Mouse (Mus musculus) lung, embryonic 15.5 days (tissue): ENCODE results near the gene Ablim1. TPM values are rescaled to one million over a fixed set of nuclear protein-coding genes. Genes with fewer than 3 reads are reported as not detected.

Experiments
- ATAC-seq: fragments of 200-750 bp; cut with Nextera tagmentation; 2 replicates; pipeline ENCODE4 v1.8.0; 2017; ENCODE audit warnings: moderate number of reproducible peaks, borderline replicate concordance; ENCODE audit not compliant: low FRiP score, low TSS enrichment; ENCODE audit errors: extremely low read depth
- H3K27ac ChIP-seq: fragments of 300-500 bp; sonication (generic); 2 replicates; pipeline ENCODE4 v1.5.1; 2015; ENCODE audit warnings: moderate library complexity, mild to moderate bottlenecking, inconsistent platforms
- H3K27me3 ChIP-seq: fragments of 300-500 bp; sonication (generic); 2 replicates; pipeline ENCODE4 v1.6.1; 2015; ENCODE audit warnings: inconsistent platforms
- H3K36me3 ChIP-seq: fragments of 300-500 bp; sonication (generic); 2 replicates; pipeline ENCODE4 v1.6.1; 2015; ENCODE audit warnings: inconsistent platforms
- H3K4me1 ChIP-seq: fragments of 300-500 bp; sonication (generic); 2 replicates; pipeline ENCODE4 v1.6.1; 2015; ENCODE audit warnings: inconsistent platforms
- H3K4me2 ChIP-seq: fragments of 300-500 bp; sonication (generic); 2 replicates; pipeline ENCODE4 v1.6.1; 2015; ENCODE audit warnings: inconsistent platforms, mild to moderate bottlenecking, moderate library complexity
- H3K4me3 ChIP-seq: fragments of 300-500 bp; sonication (generic); 2 replicates; pipeline ENCODE4 v1.5.1; 2015; ENCODE audit warnings: mild to moderate bottlenecking, inconsistent platforms
- H3K9ac ChIP-seq: fragments of 300-500 bp; sonication (generic); 2 replicates; pipeline ENCODE4 v1.6.1; 2015; ENCODE audit warnings: inconsistent platforms
- H3K9me3 ChIP-seq: fragments of 300-500 bp; sonication (generic); 2 replicates; pipeline ENCODE4 v1.6.1; 2016; ENCODE audit warnings: inconsistent platforms
- WGBS: fragments of 180-500 bp; shearing (Covaris S2); methylation state at CpG from one replicate; pipeline ENCODE4 v1.1.7; 2015; 5-methylcytosine and 5-hydroxymethylcytosine counted together
- polyA plus RNA-seq: library from polyadenylated mRNA; unstranded; fragments of >200 nt; fragmentation: Nextera tagmentation; extraction: Ambion mirVana; gene quantifications from 2 replicates; pipeline ENCODE4 v1.2.1, GENCODE M21; 2015

Gene Ablim1
- polyA plus RNA-seq, 1 experiment from 2014 or later: 48.2 TPM

DNA sequence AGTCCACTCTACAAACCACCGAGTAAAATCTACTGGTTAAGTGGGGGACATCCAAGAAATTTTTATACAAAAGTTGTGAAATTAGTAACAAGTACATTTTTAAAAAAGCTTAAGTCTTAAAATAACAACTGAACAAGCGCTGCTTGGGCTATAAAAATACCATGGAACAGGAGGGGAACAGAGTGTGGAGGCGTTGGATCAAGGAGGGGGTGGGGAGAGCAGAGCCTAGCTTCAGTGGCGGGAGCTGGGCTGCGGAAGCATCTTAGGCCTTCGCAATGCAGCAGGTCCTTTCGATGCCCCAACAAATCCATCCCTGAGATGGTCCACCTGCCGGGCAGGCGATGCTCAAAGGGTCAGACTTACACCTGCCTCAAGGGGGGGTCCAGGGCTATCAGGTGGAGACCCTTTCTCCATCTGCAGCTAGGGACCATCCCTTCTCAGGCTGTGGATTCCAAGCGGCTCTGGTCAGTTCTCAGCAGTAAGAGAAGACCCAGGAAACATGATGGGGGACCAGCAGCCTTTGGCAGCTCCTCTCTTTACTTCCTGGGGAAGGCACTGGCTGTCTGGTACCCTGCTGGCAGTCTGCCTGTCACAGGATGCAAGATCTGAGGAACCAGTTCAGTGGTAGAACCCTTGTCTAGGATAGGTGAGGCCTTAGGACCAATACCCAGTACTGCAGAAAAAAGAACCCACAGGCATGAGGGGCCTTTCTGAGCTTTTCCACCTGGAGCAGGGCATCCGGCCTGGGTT, 152.6 kb downstream of the Ablim1 start:
- no peak for ATAC-seq

DNA sequence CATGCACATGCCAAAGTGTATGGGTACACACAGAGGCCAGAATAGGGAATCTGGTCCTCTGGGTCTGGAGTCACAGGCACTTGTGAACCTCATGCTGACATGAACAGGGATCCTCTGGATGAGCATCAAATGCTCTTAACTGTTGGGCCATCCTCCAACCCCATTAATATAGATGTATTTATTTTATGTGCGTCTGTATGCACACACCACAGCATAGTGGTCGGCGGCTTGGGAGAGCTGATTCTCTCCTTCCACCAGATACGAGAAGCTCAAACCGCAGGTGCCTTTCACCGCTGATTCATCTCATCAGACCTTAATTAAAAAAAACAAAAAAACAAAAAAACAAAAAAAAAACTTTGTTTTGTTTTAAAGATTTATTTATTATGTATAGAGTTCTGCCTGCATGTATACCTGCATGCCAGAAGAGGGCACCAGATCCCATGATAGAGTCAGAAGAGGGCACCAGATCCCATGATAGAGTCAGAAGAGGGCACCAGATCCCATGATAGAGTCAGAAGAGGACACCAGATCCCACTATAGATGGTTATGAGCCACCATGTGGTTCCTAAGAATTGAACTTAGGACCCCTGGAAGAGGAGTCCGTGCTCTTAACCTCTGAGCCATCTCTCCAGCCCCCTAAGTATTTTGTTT, 153.6 kb downstream of the Ablim1 start:
- Histone ChIP-seq H3K27me3 (no peaks in the 10 kb centered on the region), H3K4me3 (no peak overlapping the region), H3K36me3 (no peaks in the 10 kb centered on the region), H3K9ac (no peak overlapping the region), H3K9me3 (no peaks in the 10 kb centered on the region), H3K27ac (no peak overlapping the region), H3K4me1 (no peaks in the 10 kb centered on the region), H3K4me2 (no peak overlapping the region)
- ATAC-seq: no peak; the same call in 1 of the 2 replicates
- WGBS: 53% methylated on average over 7 of the region's 7 CpGs

More for the DNA sequence above, 152.6 kb downstream of the Ablim1 start:
- Histone ChIP-seq H3K4me2 (no peak overlapping the region), H3K9ac (no peak overlapping the region), H3K4me3 (no peak overlapping the region), H3K9me3 (no peaks in the 10 kb centered on the region), H3K36me3 (no peaks in the 10 kb centered on the region), H3K4me1 (no peaks in the 10 kb centered on the region), H3K27ac (no peak overlapping the region), H3K27me3 (no peaks in the 10 kb centered on the region)
- 73% methylated on average over 11 of the region's 11 CpGs for WGBS

DNA sequence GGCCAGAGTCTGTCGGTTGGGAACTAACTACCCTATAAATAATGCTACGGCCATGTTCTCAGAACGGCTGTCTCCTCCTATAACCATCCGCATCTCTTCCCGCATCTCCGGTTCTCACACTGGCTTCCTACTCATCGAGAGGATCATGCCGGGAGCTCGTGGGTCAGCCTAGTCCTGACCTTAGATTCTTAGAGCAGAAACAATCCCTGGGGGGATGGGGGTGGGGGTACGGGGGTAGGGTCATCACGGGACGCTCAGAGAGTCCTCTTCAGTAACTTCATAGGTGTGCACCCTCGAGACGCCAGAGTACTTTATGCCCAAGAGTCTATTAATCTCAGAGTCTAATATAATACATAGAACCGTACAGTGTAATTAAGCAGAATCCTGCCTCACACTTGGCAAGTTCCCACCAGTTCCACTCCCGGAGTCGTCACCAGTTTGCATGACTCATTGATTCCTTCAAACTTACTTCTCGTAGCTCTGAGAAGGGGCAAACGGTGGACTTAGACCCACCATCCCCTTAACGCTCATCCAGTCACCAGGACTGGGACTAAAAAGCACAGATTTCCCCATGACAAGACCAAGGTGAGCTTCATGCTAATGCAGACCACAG, 156.9 kb downstream of the Ablim1 start:
- no peaks in the 10 kb centered on the region for H3K36me3 ChIP-seq
- WGBS: 63% methylated on average over 20 of the region's 20 CpGs
- no peaks in the 10 kb centered on the region for H3K27me3 ChIP-seq
- H3K9ac ChIP-seq: no peak overlapping the region
- no peak overlapping the region for H3K4me3 ChIP-seq
- no peak overlapping the region; the same call in 1 of the 2 replicates for H3K27ac ChIP-seq
- no peaks in the 10 kb centered on the region; the same call in 1 of the 2 replicates for H3K4me1 ChIP-seq
- no peaks in the 10 kb centered on the region for H3K9me3 ChIP-seq
- ATAC-seq: no peak
- peak overlapping the region; percentile 9; the same call in 1 of the 2 replicates for H3K4me2 ChIP-seq

DNA sequence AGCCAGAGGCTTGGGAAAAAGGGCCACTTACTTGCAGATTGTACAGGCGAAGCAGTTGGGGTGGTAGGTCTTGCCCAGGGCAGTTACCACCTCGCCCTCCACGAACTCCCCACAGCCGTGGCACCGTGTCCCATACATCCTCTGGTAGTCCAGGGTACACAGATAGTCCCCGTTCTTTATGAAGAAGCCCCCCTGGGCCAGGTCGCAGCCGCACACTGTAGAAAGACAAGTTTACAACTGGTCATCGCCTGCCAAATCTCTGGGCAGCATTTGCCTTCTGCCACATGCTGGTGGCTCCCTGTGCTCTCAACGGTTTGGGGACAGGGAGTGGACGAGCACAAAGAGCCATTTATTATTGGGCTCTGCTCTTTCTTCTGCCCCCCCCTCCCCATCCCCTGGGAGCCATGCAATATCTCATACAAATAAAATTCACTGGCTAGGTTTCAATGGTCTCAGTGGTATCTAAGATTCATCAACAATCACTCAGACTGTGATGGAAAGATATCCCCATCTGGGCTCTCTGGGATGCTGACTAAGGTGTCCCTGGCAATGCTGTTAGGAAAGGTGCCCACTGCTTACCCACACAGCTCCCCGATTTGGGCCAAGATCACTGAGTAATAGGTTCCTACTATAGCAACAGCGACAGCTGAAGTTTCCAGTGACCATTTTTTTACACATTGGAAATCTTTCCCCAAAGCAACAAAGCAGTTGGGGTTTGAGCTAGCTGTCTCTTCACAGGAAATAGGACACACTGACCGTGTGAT, 159.4 kb downstream of the Ablim1 start:
- Histone ChIP-seq H3K9ac (no peak overlapping the region), H3K4me3 (no peak overlapping the region), H3K27ac (no peak overlapping the region), H3K9me3 (no peaks in the 10 kb centered on the region), H3K4me2 (no peak overlapping the region), H3K36me3 (no peaks in the 10 kb centered on the region), H3K27me3 (no peaks in the 10 kb centered on the region), H3K4me1 (peaks cover 13% of the 10 kb centered on the region)
- no peak for ATAC-seq
- 74% methylated on average over 14 of the region's 14 CpGs for WGBS

DNA sequence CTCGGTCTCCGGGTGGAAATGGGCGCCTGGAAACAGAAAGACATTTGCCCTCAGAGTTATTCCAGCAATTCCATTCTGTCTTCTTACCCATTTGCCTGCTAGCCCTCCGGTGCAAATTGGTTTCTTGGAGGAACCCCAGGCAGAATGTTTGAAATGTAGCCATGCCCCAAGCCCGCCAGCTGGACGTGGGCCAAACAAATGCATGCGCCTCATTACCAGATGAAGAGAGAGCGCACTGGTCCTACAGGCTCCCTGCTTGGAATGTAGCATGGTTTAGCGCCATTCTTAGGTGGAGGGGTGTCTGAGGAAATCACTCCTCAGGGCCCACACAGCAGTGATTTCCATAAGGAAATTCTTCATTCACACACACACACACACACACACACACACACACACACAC, 162.4 kb downstream of the Ablim1 start:
- peak; percentile 60; the same call in 1 of the 2 replicates for ATAC-seq
- WGBS: 29% methylated on average over 9 of the region's 9 CpGs
- Histone ChIP-seq H3K4me2 (peak overlapping the region; percentile 29), H3K27me3 (no peaks in the 10 kb centered on the region), H3K9ac (no peak overlapping the region), H3K9me3 (no peaks in the 10 kb centered on the region), H3K36me3 (no peaks in the 10 kb centered on the region), H3K4me1 (peaks cover 17% of the 10 kb centered on the region), H3K27ac (0 out of 2 replicates have a peak overlapping the region, but pooled peaks have one; percentile 1), H3K4me3 (no peak overlapping the region)

DNA sequence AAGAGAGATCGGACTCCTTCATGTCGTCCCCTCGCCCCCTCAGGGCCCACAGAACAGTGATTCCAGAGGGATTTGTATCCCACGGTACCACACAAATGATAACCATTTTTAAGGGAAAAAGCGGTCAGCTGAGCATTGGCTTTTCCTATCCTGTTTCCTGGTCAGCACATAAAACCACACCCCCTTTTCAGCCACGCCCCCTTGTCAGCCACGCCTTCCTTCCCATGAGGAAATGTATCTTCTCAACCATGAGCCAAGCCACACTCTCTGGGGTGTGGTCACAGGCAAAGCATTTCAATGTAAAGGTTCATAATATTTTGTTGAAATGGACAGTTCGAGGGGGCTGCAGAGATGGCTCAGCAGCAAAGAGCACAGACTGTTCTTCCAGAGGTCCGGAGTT, 163.2 kb downstream of the Ablim1 start:
- Histone ChIP-seq H3K27me3 (no peaks in the 10 kb centered on the region), H3K9me3 (no peaks in the 10 kb centered on the region), H3K9ac (no peak overlapping the region), H3K4me3 (no peak overlapping the region), H3K4me2 (no peak overlapping the region), H3K27ac (no peak overlapping the region), H3K4me1 (peaks cover 25% of the 10 kb centered on the region), H3K36me3 (no peaks in the 10 kb centered on the region)
- WGBS: 83% methylated on average over 9 of the region's 9 CpGs
- no peak for ATAC-seq

DNA sequence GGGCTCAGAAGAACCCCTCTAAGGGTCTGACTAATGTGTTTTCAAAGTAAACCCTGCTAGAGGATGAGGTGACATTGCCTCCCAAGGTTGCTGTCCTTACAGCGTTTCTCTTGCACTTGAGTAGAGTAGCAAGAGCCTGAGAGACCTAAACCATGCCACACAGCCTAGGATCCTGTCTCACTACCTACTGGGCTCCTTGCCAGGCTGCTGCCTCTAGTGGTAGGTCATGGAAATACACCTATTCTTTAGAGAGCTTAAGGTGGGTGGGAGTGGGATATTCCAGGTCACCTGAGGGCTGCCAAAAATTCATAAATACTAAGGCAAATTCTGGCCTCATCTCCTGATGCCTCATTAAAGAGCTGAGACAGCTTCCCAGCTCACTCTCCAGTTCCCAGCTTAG, 164.4 kb downstream of the Ablim1 start:
- H3K27me3 ChIP-seq: no peaks in the 10 kb centered on the region
- no peak overlapping the region for H3K27ac ChIP-seq
- H3K9me3 ChIP-seq: no peaks in the 10 kb centered on the region
- ATAC-seq: no peak
- 0 out of 2 replicates have a peak, but pooled peaks cover 4% of the 10 kb centered on the region for H3K36me3 ChIP-seq
- no peak overlapping the region for H3K9ac ChIP-seq
- no peak overlapping the region for H3K4me3 ChIP-seq
- 47% methylated on average over 1 of the region's 1 CpGs for WGBS
- H3K4me2 ChIP-seq: no peak overlapping the region
- H3K4me1 ChIP-seq: peaks cover 27% of the 10 kb centered on the region

DNA sequence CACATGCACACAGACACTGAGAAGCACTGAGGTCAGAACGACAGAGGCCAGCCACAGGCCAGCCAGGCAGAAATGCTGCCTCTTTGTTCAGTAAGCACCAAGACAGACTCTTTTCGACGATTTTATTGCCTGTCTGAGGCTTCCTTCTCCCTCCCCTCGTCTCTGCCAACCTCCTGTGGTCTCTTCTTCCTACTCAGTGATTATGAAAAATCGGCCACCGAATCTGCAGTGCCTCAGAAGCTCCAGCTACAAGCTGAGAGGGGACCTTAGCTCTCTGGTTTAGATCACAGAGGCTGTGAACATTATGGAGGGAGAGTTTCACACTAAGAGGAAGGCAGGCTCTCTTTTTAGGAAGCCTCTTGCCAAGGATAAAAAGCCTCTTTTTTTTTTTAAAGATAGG, 167.0 kb downstream of the Ablim1 start:
- Histone ChIP-seq H3K9me3 (no peaks in the 10 kb centered on the region), H3K36me3 (0 out of 2 replicates have a peak, but pooled peaks cover 4% of the 10 kb centered on the region), H3K9ac (no peak overlapping the region), H3K4me1 (peaks cover 27% of the 10 kb centered on the region), H3K4me3 (no peak overlapping the region), H3K27me3 (no peaks in the 10 kb centered on the region), H3K27ac (no peak overlapping the region), H3K4me2 (no peak overlapping the region)
- 33% methylated on average over 6 of the region's 6 CpGs for WGBS
- no peak for ATAC-seq

DNA sequence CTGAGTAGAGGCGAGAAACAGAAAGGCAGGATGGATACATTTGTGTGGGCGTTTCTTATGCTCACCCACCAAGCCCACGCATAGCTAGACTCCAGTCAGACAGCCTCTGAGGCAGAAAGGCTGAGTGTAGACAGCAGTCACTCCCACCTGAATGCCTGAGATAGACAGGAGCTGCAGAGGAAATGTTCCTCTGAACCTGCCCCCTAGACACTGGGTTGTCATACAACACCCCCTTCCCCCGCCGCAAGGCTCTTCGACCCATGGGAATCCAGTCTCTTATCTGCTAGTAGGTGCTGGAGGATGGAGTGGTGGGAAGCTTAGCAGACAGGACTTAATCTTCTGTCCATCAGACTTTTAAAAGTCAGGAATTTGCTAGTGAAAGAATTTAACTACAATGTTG, 167.8 kb downstream of the Ablim1 start:
- H3K27ac ChIP-seq: no peak overlapping the region
- no peak overlapping the region for H3K4me2 ChIP-seq
- WGBS: 36% methylated on average over 6 of the region's 6 CpGs
- H3K36me3 ChIP-seq: 0 out of 2 replicates have a peak, but pooled peaks cover 4% of the 10 kb centered on the region
- no peak; the same call in 1 of the 2 replicates for ATAC-seq
- no peaks in the 10 kb centered on the region for H3K9me3 ChIP-seq
- no peaks in the 10 kb centered on the region for H3K27me3 ChIP-seq
- H3K4me3 ChIP-seq: no peak overlapping the region
- peaks cover 19% of the 10 kb centered on the region for H3K4me1 ChIP-seq
- no peak overlapping the region for H3K9ac ChIP-seq

DNA sequence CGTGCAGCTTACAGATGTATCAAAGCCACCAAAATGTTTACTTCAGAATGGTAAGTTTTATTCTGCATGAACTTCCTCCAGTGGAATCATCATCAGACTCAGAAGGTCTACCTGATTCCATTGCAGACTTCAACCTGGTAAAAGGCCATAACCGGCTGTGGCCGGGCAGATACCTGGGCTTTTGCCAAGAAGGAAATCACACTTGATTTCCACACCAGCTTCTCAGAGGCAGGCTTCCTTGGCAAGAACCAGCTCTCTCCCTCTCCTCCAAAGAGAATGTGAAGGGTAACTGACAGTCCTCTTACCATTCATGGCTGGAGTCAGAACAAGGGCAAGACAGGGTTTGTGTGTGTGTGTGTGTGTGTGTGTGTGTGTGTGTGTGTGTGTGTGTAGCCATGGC, 171.1 kb downstream of the Ablim1 start:
- Histone ChIP-seq H3K27ac (no peak overlapping the region), H3K4me1 (peaks cover 14% of the 10 kb centered on the region)

DNA sequence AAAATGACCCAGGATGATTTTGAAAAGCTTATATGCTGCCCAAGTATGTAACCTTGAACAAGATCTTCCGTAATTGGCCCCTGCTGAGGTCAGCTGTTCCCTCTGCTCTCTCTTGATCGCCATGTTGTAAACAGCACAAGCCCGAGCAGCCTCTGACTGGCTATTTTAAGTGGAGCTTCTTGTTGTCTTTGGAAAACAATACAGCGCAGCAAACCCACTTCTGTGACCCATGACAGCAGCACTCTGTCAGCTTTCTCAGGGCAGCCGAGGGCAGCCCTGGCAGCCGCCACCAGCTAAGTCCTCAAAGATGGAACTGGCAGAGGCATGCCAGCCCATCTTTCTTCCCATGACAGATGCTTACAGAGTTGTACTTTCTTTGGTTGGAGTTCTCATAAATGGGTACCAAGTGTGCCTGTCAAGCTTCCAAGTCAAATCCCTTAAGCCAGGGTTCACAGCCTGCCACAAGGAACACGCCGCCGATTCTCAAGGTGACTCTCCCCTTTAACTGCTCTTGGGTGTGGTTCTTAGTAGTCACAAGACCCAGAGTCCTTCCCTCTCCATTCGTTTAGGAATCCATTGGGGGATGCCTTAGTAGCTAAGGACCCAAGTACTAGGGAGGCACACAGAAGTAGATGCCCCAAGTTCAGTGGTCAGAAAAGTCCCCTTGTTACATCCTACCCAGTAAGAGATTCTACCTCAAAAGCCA, 172.8 kb downstream of the Ablim1 start:
- H3K27ac ChIP-seq: no peak overlapping the region
- H3K27me3 ChIP-seq: no peaks in the 10 kb centered on the region
- H3K9me3 ChIP-seq: no peaks in the 10 kb centered on the region
- no peak overlapping the region for H3K4me3 ChIP-seq
- H3K4me1 ChIP-seq: peaks cover 6% of the 10 kb centered on the region
- no peak overlapping the region for H3K9ac ChIP-seq
- 0 out of 2 replicates have a peak, but pooled peaks cover 4% of the 10 kb centered on the region for H3K36me3 ChIP-seq
- H3K4me2 ChIP-seq: no peak overlapping the region
- ATAC-seq: no peak
- WGBS: 72% methylated on average over 10 of the region's 10 CpGs

More for the DNA sequence above, 171.1 kb downstream of the Ablim1 start:
- Histone ChIP-seq H3K27me3 (no peaks in the 10 kb centered on the region), H3K36me3 (0 out of 2 replicates have a peak, but pooled peaks cover 4% of the 10 kb centered on the region), H3K4me2 (no peak overlapping the region), H3K9ac (no peak overlapping the region), H3K9me3 (no peaks in the 10 kb centered on the region), H3K4me3 (no peak overlapping the region)
- 49% methylated on average over 3 of the region's 3 CpGs for WGBS
- no peak for ATAC-seq
